Mouse (Mus musculus): Measurements from ENCODE around the gene Cnot6l. TPM values are rescaled to one million over a fixed set of nuclear protein-coding genes. Genes with fewer than 3 reads are reported as not detected.

Cnot6l gene
- polyA plus RNA-seq, 1 experiment: 9.9 TPM

DNA sequence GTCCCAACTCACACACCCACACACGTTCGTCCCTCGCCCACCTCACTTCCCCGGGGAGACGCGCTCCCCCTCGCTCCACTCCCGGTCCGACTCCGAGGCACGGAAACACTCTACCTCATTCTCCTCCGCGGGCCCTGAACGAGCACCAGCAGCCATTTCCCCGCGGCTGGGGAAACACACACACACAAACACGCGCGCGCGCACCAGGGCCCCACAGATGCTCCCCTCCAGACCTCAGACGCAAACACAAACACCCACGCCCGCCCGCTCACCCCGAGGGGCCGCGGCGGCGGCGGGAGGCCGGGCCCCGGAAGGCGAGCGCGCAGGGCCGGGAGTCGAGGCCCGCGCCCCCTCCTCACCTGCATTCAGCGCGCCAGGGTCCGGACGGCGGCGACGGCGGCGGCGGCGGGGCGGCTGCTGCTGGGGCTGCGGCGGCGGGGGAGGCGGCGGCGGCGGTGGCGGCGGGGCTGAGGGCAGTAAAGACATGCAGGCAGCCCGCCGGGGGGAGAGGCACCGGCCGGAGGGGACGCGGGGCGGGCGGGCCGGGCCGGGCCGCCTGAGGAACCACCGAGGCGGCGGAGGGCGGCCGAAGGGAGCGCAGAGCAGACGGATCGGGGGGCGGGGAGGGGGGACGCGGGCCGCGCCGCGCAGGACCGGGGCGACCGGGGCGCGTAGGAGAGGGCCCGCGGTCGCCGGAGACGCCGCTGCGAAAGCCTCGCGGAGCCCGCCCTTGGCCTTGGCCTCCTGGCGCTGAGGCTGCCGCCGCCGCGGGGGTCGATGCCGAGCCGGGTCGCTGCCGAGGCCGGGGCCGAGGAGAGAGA, 2.2 kb downstream of the Cnot6l start:
- under 1% methylated on average over 92 of the region's 114 CpGs for WGBS
- peak overlapping the region; percentile 93 for H3K27ac ChIP-seq (ENCODE audit: insufficient read depth, low read depth, low read length)
- H3K27me3 ChIP-seq (replicated peaks; ENCODE audit: control insufficient read depth, insufficient read depth, low read length): no peaks in the 10 kb centered on the region
- peak; percentile 55 for DNase-seq
- H3K4me1 ChIP-seq (ENCODE audit: control insufficient read depth, insufficient read depth, low read length): peaks cover 3% of the 10 kb centered on the region; the same call in 1 of the 2 replicates
- no peaks in the 10 kb centered on the region for H3K36me3 ChIP-seq (ENCODE audit: control insufficient read depth, insufficient read depth, low read length)
- TF ChIP-seq POLR2A (IDR thresholded peaks at IDR 0.05; ENCODE audit: low read depth, low read length): no peak
- no peak for TF ChIP-seq CTCF (conservative IDR thresholded peaks at IDR 0.05; ENCODE audit: insufficient read depth, insufficient read length, low read depth, low read length)
- peak overlapping the region; percentile 89 for H3K4me3 ChIP-seq (ENCODE audit: insufficient read depth, low read depth, low read length)

DNA sequence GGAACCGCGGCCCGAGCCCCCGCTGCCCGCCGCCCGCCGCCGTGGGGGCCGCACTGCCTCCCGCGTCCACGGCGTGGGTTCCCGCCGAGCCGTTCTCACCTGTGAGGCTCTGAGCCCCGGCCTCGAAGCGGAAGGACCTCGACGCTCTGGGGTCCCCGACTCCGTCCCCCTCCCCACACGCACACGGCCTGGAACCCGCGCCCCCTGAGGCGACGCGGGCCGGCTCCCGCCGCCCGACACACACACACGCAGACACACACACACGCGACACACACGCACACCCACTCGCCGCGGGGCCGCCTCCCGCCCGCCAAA, 2.8 kb downstream of the Cnot6l start:
- no peaks in the 10 kb centered on the region for H3K27me3 ChIP-seq (replicated peaks; ENCODE audit: control insufficient read depth, insufficient read depth, low read length)
- peak overlapping the region; percentile 89 for H3K4me3 ChIP-seq (ENCODE audit: insufficient read depth, low read depth, low read length)
- no peak for DNase-seq
- WGBS: 2% methylated on average over 45 of the region's 45 CpGs
- H3K27ac ChIP-seq (ENCODE audit: insufficient read depth, low read depth, low read length): peak overlapping the region; percentile 89
- no peaks in the 10 kb centered on the region for H3K36me3 ChIP-seq (ENCODE audit: control insufficient read depth, insufficient read depth, low read length)
- TF ChIP-seq CTCF (conservative IDR thresholded peaks at IDR 0.05; ENCODE audit: insufficient read depth, insufficient read length, low read depth, low read length) (no peak), POLR2A (IDR thresholded peaks at IDR 0.05; ENCODE audit: low read depth, low read length) (no peak)
- peaks cover 3% of the 10 kb centered on the region; the same call in 1 of the 2 replicates for H3K4me1 ChIP-seq (ENCODE audit: control insufficient read depth, insufficient read depth, low read length)

DNA sequence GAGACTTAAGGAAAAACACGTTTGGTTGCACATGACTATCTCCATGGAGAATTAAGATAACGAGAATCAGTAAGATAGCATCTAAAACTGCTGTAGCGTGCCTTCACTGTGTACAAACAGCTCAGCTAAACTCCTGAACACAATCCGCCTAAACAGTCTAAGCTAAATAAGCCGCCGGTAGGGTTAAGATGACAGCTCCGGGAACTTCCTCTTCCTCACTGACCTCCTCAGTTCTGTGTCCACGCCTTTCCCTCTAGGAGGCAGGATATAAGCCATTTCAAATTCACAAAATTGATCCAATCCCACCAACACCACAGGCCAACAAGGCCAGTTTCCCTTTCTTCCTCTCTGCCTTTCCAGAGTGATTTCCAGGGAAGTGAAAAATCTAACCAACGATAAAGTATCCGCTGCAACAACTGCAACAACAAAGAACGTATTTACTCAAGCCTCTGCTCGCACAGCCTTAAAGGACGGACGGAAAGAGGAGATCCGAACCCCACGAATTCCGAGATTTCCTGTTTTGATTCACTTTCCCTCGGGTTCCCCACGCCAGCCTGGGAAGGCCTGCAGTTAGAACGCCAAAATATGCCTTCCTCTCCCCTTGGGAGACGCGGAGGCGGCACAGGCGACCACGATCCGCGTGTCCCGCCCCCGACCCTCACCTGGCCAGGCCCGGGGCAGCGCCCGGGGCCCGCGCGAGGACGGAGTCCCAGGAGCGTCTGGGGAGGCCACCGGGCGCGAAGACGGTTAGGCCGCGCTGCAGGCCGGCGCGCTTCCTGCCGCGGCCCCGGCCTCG, 3.3 kb downstream of the Cnot6l start:
- H3K4me3 ChIP-seq (ENCODE audit: insufficient read depth, low read depth, low read length): peak overlapping the region; percentile 89
- DNase-seq: peak; percentile 66
- peak overlapping the region; percentile 89 for H3K27ac ChIP-seq (ENCODE audit: insufficient read depth, low read depth, low read length)
- H3K36me3 ChIP-seq (ENCODE audit: control insufficient read depth, insufficient read depth, low read length): no peaks in the 10 kb centered on the region
- under 1% methylated on average over 50 of the region's 50 CpGs for WGBS
- TF ChIP-seq CTCF (conservative IDR thresholded peaks at IDR 0.05; ENCODE audit: insufficient read depth, insufficient read length, low read depth, low read length) (no peak), POLR2A (IDR thresholded peaks at IDR 0.05; ENCODE audit: low read depth, low read length) (no peak)
- no peaks in the 10 kb centered on the region for H3K27me3 ChIP-seq (replicated peaks; ENCODE audit: control insufficient read depth, insufficient read depth, low read length)
- peaks cover 3% of the 10 kb centered on the region; the same call in 1 of the 2 replicates for H3K4me1 ChIP-seq (ENCODE audit: control insufficient read depth, insufficient read depth, low read length)

DNA sequence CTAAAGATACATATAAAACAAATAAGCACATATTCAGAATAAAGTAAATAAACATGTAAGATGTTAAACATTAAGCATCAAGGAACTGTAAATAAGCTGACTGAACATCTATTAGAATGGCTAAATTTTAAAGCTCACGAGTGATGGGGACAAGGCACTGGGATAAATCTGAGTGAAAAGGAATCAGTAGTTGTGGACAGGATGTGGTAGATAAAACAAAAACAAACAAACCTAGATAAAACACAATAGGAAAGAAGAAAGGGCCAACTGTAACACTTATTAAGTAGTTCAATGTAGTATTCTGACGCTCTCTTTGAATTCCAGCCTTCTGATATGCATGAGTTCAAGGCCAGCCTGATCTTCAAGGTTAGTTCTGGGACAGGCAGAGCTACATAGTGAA, 21.6 kb downstream of the Cnot6l start:
- no peak for DNase-seq
- Histone ChIP-seq H3K4me3 (ENCODE audit: insufficient read depth, low read depth, low read length) (no peak overlapping the region), H3K27me3 (replicated peaks; ENCODE audit: control insufficient read depth, insufficient read depth, low read length) (no peaks in the 10 kb centered on the region), H3K36me3 (ENCODE audit: control insufficient read depth, insufficient read depth, low read length) (no peaks in the 10 kb centered on the region), H3K4me1 (ENCODE audit: control insufficient read depth, insufficient read depth, low read length) (no peaks in the 10 kb centered on the region), H3K27ac (ENCODE audit: insufficient read depth, low read depth, low read length) (no peak overlapping the region)
- WGBS: 50% methylated on average over 2 of the region's 2 CpGs
- TF ChIP-seq POLR2A (IDR thresholded peaks at IDR 0.05; ENCODE audit: low read depth, low read length) (no peak), CTCF (conservative IDR thresholded peaks at IDR 0.05; ENCODE audit: insufficient read depth, insufficient read length, low read depth, low read length) (no peak)

DNA sequence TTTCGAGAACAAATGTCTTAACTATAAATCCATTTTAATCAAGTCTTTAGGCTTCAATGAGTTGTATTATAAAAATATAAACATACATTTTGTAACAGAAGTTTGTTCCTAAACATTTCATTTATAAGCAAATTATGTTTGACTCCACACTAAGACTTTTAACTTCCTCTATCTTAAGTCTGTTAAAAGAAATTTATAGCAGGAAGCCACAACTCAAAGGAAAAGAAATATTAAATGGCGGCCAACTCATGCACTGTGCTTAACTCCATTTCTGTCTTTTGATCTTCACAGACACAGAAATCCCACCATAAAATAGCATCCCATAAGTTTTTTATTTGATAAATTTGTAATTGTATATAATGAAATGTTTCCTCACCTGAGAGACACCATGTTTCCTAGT, 33.3 kb downstream of the Cnot6l start:
- H3K36me3 ChIP-seq (ENCODE audit: control insufficient read depth, insufficient read depth, low read length): no peaks in the 10 kb centered on the region
- H3K27me3 ChIP-seq (replicated peaks; ENCODE audit: control insufficient read depth, insufficient read depth, low read length): no peaks in the 10 kb centered on the region
- H3K4me1 ChIP-seq (ENCODE audit: control insufficient read depth, insufficient read depth, low read length): peaks cover 9% of the 10 kb centered on the region
- 77% methylated on average over 2 of the region's 2 CpGs for WGBS
- no peak for DNase-seq
- no peak overlapping the region for H3K4me3 ChIP-seq (ENCODE audit: insufficient read depth, low read depth, low read length)
- TF ChIP-seq CTCF (conservative IDR thresholded peaks at IDR 0.05; ENCODE audit: insufficient read depth, insufficient read length, low read depth, low read length) (no peak), POLR2A (IDR thresholded peaks at IDR 0.05; ENCODE audit: low read depth, low read length) (no peak)
- H3K27ac ChIP-seq (ENCODE audit: insufficient read depth, low read depth, low read length): no peak overlapping the region

DNA sequence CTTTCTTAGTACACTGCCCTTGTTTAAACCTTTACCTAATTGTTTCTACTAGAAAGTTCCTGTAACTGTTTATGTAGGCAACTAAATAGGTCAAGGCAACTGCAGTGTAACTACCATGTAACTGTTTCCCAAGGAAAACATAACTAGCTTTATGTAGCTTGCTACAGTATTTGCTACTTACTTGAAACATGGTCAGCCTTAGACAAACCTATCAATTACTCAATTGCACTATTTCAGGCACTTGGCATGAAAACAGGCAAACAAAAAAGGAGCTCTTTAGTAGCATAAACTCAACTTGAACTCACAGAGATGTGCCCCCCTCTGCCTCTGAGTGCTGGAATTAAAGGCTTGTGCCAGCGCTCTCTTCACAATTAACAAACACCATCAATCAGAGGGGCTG, 37.1 kb downstream of the Cnot6l start:
- TF ChIP-seq CTCF (conservative IDR thresholded peaks at IDR 0.05; ENCODE audit: insufficient read depth, insufficient read length, low read depth, low read length) (no peak), POLR2A (IDR thresholded peaks at IDR 0.05; ENCODE audit: low read depth, low read length) (no peak)
- Histone ChIP-seq H3K4me1 (ENCODE audit: control insufficient read depth, insufficient read depth, low read length) (peaks cover 2% of the 10 kb centered on the region; the same call in 1 of the 2 replicates), H3K27me3 (replicated peaks; ENCODE audit: control insufficient read depth, insufficient read depth, low read length) (no peaks in the 10 kb centered on the region), H3K36me3 (ENCODE audit: control insufficient read depth, insufficient read depth, low read length) (no peaks in the 10 kb centered on the region), H3K27ac (ENCODE audit: insufficient read depth, low read depth, low read length) (no peak overlapping the region), H3K4me3 (ENCODE audit: insufficient read depth, low read depth, low read length) (no peak overlapping the region)
- WGBS: 97% methylated on average over 1 of the region's 1 CpGs
- DNase-seq: no peak

DNA sequence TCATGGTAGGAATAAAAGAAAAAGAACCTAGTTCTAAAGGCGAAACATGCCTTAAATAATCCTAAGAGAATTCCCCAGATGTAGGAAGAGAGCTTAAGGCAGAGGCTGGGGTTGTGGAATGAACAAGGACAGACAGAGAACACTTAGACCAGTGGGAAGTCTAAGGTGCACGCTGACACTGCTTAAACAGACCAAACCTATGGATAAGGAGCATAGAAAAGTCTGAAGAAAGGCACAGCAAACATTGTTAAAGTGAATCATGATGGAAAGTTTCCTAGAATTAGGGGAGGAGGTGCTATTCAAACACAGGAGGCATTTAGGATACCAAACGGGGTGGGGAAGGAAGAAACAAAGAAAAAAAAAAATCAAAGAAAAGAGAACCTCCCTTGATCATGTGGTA, 49.0 kb downstream of the Cnot6l start:
- H3K4me3 ChIP-seq (ENCODE audit: insufficient read depth, low read depth, low read length): no peak overlapping the region
- H3K27ac ChIP-seq (ENCODE audit: insufficient read depth, low read depth, low read length): no peak overlapping the region
- DNase-seq: no peak
- no peaks in the 10 kb centered on the region for H3K27me3 ChIP-seq (replicated peaks; ENCODE audit: control insufficient read depth, insufficient read depth, low read length)
- no peaks in the 10 kb centered on the region for H3K4me1 ChIP-seq (ENCODE audit: control insufficient read depth, insufficient read depth, low read length)
- no peaks in the 10 kb centered on the region for H3K36me3 ChIP-seq (ENCODE audit: control insufficient read depth, insufficient read depth, low read length)
- no peak for TF ChIP-seq CTCF (conservative IDR thresholded peaks at IDR 0.05; ENCODE audit: insufficient read depth, insufficient read length, low read depth, low read length)
- no peak for TF ChIP-seq POLR2A (IDR thresholded peaks at IDR 0.05; ENCODE audit: low read depth, low read length)
- WGBS: 88% methylated on average over 3 of the region's 3 CpGs
